Mouse (Mus musculus) megakaryocyte, embryonic 14.5 days (primary cell): ENCODE results near the gene Olfr97. TPM values are rescaled to one million over a fixed set of nuclear protein-coding genes. Genes with fewer than 3 reads are reported as not detected.
"Not testable (repeated sequence)": the region's sequence is repeated elsewhere in the genome, so short reads cannot be mapped to it uniquely, and the experiment has no call there.

Experiments used
- H3K27me3 ChIP-seq: replicated peaks from 2 replicates; pipeline ENCODE3; 2012; ENCODE audit warnings: inconsistent platforms
- H3K36me3 ChIP-seq: replicated peaks from 2 replicates; pipeline ENCODE3; 2012; ENCODE audit warnings: low read length, inconsistent platforms, mixed read lengths
- H3K4me1 ChIP-seq: 2 replicates; pipeline ENCODE4 v1.6.1; 2012; ENCODE audit warnings: inconsistent platforms
- H3K4me3 ChIP-seq: replicated peaks from 2 replicates; pipeline ENCODE3; 2012; ENCODE audit warnings: moderate library complexity, mild to moderate bottlenecking, inconsistent platforms
- H3K9me3 ChIP-seq: 2 replicates; pipeline ENCODE4 v1.6.1; 2012; ENCODE audit warnings: inconsistent platforms
- FLI1 ChIP-seq: IDR thresholded peaks from 2 replicates; pipeline ENCODE4 v1.6.1; 2012; ENCODE audit warnings: low read length, inconsistent platforms, mixed read lengths
- GATA1 ChIP-seq: IDR thresholded peaks from 3 replicates; pipeline ENCODE4 v1.6.1; 2012; ENCODE audit warnings: mixed read lengths, low read length, inconsistent platforms, borderline replicate concordance
- polyA plus RNA-seq: library from polyadenylated mRNA; stranded (reverse); fragments of >175 nt; gene quantifications from 2 replicates; pipeline ENCODE4 v1.2.3, GENCODE M21; 2012; ENCODE audit warnings: low replicate concordance; ENCODE audit not compliant: insufficient read depth

The Olfr97 gene
- polyA plus RNA-seq = not detected in 2 replicates

DNA sequence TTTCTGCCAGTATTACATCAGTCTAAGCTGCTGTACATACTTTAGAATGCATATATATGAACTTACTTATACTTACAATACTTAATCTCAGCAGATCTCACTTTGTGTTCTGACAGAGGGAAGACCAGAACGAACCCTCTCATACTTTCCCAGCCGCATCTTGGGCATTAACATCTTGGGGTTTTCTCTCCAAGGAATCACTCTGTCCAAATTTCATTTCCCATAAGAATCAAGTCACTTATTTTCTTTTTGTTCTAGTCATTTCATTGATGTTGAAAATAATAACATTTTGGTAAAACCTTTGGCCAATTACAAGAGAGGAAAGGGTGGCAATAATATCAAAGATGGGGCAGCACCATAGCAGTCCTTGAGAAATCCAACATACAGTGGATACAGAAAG is at the start of gene Olfr97:
Gene Olfr97 (minus strand): TSS at position 101 of the 400 bp plus-strand sequence.
- not testable (repeated sequence) for H3K4me3 ChIP-seq, H3K27me3 ChIP-seq, H3K36me3 ChIP-seq, H3K4me1 ChIP-seq
- H3K9me3 ChIP-seq = peaks cover 13% of the 10 kb centered on the region

DNA sequence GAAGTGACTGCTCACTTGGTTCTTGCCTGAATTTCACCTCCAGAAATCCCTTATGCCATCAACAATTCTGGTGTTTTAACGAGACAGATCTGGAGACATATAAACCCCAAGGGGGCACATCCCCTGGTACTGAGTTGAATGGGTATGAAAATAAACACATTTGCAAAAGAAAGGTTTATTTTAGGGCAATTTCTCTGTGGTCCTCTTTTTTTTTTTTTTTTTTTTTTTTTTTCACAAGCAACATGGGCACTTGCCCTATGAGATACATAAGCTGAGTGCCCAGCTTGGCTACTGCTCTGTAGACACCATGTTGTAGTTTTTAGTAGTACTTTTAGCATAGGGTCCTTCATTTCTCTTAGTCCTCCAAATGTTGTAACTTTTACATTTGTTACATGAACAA is 46.2 kb upstream of the Olfr97 start, which contains the start of gene Olfr99:
Gene Olfr99 (minus strand): TSS at position 101 of the 400 bp plus-strand sequence.
- Histone ChIP-seq H3K9me3 (no peaks in the 10 kb centered on the region), H3K36me3 (no peaks in the 10 kb centered on the region), H3K4me1 (no peaks in the 10 kb centered on the region), H3K27me3 (no peaks in the 10 kb centered on the region), H3K4me3 (no peak within 1 kb of the TSS)
- TF ChIP-seq GATA1 (no peak), FLI1 (no peak)

DNA sequence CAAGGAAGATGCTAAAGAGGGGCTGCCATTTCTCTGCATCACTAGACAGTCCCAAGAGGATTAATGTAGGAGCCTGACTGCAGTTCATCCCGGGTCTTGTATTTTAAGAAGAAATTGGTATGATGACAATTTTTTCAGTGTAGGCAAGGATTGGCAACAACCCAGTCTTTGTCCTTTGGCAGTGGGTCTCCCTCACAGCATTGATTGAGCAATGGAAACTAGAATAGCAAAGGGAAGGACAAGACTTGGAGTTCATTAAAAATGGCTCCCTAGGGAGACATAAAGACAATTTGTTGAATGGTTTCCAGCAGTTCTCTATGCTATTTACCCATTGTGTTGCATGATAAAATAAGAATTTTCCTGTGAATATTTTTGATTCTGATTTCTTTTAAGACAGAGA is 43.2 kb upstream of the Olfr97 start:
- H3K4me1 ChIP-seq = no peaks in the 10 kb centered on the region
- H3K27me3 ChIP-seq = no peaks in the 10 kb centered on the region
- TF ChIP-seq FLI1 (no peak), GATA1 (no peak)
- H3K4me3 ChIP-seq = no peak overlapping the region
- H3K36me3 ChIP-seq = no peaks in the 10 kb centered on the region
- no peaks in the 10 kb centered on the region for H3K9me3 ChIP-seq

DNA sequence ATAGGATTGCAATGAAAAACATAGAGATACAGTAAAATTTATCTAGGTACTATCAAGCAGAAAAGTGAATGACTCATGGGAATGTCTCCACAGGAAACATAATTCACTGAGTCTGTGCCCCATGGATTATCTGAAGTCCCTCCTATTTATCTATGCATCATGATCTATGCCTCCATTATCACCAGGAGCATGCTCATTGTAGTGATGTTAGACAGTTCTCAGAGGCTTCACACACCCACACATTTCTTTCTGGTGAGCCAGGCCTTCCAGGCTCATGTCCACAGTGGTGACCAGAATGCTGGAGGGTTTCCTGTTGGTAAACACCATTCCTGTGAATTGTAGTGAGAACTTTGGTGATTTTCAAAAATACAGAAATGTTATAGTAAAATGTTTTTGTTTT is 39.4 kb upstream of the Olfr97 start:
- Histone ChIP-seq H3K4me3 (no peak overlapping the region), H3K9me3 (no peaks in the 10 kb centered on the region), H3K4me1 (peaks cover 5% of the 10 kb centered on the region; the same call in 1 of the 2 replicates), H3K27me3 (no peaks in the 10 kb centered on the region), H3K36me3 (peaks cover 5% of the 10 kb centered on the region)
- TF ChIP-seq FLI1 (no peak), GATA1 (no peak)

DNA sequence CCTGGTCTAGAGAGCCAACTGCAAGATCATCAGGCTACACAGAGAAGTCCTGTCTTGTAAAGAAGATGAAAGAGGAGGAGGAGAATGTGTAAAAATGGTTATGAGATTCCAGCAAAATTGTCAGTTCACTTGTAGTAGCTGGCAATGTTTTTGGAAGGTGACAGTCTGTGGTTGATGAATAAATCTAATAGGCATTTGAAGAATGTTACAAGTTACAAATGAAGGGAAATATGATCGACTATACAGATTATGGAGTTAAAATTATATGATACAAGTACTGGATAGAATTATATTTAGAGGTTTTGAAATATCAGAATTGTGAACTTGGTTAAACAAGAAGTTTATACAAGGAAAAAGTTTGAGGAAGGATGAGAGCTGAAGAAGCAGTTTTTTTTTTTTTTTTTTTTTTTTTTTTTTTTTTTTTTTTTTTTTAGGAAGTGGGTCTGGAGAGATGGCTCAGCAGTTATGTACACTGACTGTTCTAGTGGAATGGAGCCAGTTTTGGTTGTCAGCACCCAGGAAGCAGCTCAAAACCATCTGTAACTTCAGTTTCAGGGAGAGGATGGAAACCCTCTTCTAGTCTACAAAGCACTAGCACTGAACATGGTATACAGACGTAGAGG is 38.6 kb upstream of the Olfr97 start:
- no peaks in the 10 kb centered on the region for H3K27me3 ChIP-seq
- H3K4me3 ChIP-seq = no peak overlapping the region
- peaks cover 5% of the 10 kb centered on the region for H3K36me3 ChIP-seq
- no peak for TF ChIP-seq GATA1
- no peak for TF ChIP-seq FLI1
- no peaks in the 10 kb centered on the region for H3K9me3 ChIP-seq
- H3K4me1 ChIP-seq = peaks cover 13% of the 10 kb centered on the region

DNA sequence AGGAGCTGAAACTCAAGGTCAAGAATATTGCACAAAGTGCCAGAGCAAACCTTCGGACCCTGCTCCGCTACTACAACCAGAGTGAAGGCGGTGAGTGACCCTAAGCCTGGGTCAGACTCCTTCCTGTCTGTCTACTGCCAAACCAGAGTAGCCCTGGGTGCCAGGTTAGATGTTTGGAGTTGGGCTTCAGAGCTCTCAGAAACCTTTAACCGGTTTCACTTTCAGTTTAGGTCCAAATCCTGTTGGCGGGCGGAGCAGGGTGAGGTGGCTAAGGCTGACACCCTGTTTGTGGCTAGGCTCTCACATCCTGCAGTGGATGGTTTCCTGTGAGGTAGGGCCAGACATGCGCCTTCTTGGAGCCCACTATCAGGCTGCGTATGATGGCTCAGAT is 33.6 kb upstream of the Olfr97 start:
- no peaks in the 10 kb centered on the region for H3K9me3 ChIP-seq
- peaks cover 25% of the 10 kb centered on the region for H3K4me1 ChIP-seq
- H3K4me3 ChIP-seq = peak overlapping the region; percentile 95
- H3K27me3 ChIP-seq = no peaks in the 10 kb centered on the region
- peaks cover 5% of the 10 kb centered on the region for H3K36me3 ChIP-seq
- TF ChIP-seq FLI1 (no peak), GATA1 (no peak)

DNA sequence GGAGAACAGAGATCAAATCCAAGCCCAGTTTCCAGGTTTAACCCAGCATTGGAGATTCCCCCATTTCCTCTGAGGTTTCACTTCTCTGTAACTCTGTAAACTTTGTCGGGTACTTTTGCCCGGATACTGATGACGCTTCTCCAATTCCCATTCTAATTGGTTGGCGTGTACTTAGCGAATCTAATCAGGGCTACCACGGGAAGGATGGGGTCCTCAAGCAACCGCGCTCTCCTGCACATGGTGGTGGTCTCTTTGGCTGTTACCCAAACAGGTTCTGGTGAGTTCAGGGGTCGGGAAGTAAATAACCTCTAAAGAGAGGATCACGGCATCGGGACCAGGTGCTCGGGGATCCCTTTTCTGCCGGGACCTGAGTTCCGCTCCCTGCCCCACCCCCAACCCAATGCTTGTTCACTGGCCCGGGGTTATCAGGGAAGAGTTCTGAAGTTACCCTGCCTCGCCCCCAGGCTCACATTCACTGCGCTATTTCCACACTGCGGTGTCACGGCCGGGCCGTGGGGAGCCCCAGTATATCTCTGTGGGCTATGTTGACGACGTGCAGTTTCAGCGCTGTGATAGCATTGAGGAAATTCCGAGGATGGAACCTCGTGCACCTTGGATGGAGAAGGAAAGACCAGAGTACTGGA is 33.0 kb upstream of the Olfr97 start, which contains the start of gene H2-M3:
Gene H2-M3 (plus strand): TSS at position 163 of the 644 bp plus-strand sequence.
- Histone ChIP-seq H3K36me3 (peaks cover 5% of the 10 kb centered on the region), H3K4me3 (peak within 1 kb of the TSS; percentile 95), H3K27me3 (no peaks in the 10 kb centered on the region), H3K9me3 (no peaks in the 10 kb centered on the region), H3K4me1 (peaks cover 25% of the 10 kb centered on the region)
- no peak for TF ChIP-seq FLI1
- no peak for TF ChIP-seq GATA1

DNA sequence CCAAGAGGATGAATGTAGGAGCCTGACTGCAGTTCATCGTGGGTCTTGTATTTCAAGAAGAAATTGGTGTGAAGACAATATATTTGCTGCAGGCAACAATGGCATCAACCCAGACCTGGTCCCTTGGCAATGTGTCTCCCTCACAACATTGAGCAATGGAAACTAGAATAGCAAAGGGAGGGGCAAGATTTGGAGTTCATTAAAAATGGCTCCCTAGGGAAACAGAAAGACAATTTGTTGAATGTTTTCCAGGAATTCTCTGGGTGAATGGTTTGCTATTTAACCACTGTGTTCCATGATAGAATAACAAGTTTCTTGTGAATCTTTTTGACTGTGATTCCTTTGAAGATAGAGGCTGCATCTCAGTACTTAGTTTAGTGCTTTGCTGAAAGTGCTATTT is 26.5 kb upstream of the Olfr97 start, which contains the start of gene Olfr98:
Gene Olfr98 (minus strand): TSS at position 124 of the 400 bp plus-strand sequence.
- H3K27me3 ChIP-seq = no peaks in the 10 kb centered on the region
- no peaks in the 10 kb centered on the region for H3K36me3 ChIP-seq
- H3K4me3 ChIP-seq = no peak within 1 kb of the TSS
- no peaks in the 10 kb centered on the region for H3K9me3 ChIP-seq
- H3K4me1 ChIP-seq = no peaks in the 10 kb centered on the region
- TF ChIP-seq GATA1 = no peak
- TF ChIP-seq FLI1 = no peak

DNA sequence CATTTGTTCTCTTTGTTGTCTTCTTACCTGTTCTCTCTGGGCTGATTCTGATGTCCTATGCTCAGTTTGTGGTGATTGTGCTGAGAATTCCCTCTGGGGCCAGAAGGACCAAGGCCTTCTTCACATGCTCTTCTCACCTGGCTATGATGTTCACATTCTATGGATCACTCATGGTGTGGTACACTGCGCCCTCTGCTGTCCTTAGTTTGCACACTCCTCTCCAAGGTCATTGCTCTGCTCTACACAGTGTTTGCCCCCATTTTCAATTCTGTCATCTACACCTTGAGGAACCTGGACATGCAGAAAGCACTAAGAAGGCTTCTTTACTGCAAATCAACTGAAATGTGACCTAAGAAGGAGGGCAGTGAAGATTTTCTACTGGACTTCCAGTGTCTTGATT is 13.4 kb upstream of the Olfr97 start:
- Histone ChIP-seq H3K4me3 (no peak overlapping the region), H3K27me3 (no peaks in the 10 kb centered on the region), H3K9me3 (no peaks in the 10 kb centered on the region), H3K4me1 (no peaks in the 10 kb centered on the region), H3K36me3 (no peaks in the 10 kb centered on the region)
- no peak for TF ChIP-seq GATA1
- TF ChIP-seq FLI1 = no peak

DNA sequence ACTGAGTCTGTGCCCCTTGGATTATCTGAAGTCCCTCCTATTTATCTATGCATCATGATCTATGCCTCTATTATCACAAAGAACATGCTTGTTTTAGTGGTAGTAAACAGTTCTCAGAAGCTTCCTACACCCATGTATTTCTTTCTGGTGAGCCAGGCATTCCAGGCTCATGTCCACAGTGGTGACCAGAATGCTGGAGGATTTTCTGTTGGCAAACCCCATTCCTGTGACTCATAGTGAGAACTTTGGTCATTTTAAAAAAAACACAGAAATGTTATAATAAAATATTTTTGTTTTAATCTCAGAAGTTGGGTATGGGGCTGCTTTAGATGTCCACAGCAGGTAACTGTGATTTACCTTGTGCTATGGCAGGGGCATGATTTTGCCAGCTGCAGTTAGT is 12.3 kb upstream of the Olfr97 start:
- no peaks in the 10 kb centered on the region for H3K27me3 ChIP-seq
- no peaks in the 10 kb centered on the region for H3K9me3 ChIP-seq
- no peak overlapping the region for H3K4me3 ChIP-seq
- no peaks in the 10 kb centered on the region for H3K36me3 ChIP-seq
- H3K4me1 ChIP-seq = no peaks in the 10 kb centered on the region
- TF ChIP-seq GATA1 (no peak), FLI1 (no peak)
